Comparison of ENCODE assay signal across 22 mouse cellular contexts in the genomic region with DNA sequence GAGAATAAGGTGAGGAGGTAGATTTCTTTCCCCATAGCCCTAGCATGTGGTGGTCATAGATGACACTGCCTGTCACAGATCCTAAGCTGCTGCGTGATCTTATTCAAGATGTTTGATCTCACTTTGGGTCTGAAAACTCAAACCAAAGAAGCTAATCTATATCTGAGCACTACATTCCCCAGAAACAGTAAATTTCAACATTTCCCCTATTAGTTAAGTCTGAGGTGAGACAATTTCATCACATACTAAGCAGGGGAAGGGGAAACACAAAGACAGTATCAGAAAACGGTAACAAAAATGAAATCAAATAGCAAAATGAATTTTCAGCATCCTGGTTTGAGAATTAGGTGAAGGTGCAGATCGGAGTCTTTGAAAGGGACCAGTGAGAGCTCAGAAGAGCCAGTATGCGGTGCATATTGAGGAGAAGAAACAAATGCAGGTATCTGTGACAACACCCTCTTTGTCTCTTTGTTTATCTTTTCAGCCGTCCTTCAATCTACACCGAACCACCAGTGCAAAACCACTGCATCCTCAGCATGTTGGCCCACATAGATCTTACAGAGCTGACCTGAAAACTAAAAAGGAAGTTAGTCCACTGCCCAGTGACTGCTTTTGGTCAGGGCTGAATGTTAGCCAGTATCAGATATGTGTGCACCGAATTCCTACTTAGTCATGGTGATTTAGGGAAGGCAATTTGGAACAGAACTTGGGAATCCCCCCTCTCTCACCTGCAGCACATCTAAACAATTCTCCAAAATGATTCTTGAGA.
"Had no signal": no experiment of that assay in that cellular context is flagged by ENCODE, and none has a peak within 500 bp of the region (broad histone marks: within the 10 kb centered on the region; RNA-seq: fewer than 3 reads in every experiment).

No protein-coding gene starts in this region.

- H3K4me3 ChIP-seq: liver, embryonic 13.5 days; liver, embryonic 15.5 days; lung, embryonic 15.5 days; megakaryocyte, embryonic 14.5 days; midbrain, embryonic 13.5 days; midbrain, embryonic 15.5 days; neural tube, embryonic 13.5 days; neural tube, embryonic 15.5 days had no signal

- H3K27me3 ChIP-seq: liver, embryonic 13.5 days; liver, embryonic 15.5 days; lung, embryonic 15.5 days; midbrain, embryonic 13.5 days; midbrain, embryonic 15.5 days; neural tube, embryonic 13.5 days; neural tube, embryonic 15.5 days had no signal

- H3K36me3 ChIP-seq: liver, embryonic 13.5 days; liver, embryonic 15.5 days; lung, embryonic 15.5 days; midbrain, embryonic 13.5 days; midbrain, embryonic 15.5 days; neural tube, embryonic 13.5 days; neural tube, embryonic 15.5 days had no signal

- DNase-seq: liver, embryonic 13.5 days; liver, postnatal 0 days; lung, adult 2 months; lung, postnatal 14 days; lung, postnatal 36 days; retina, postnatal 1 day; right cerebral cortex, adult 18-20 months; right cerebral cortex, postnatal 25 days; right cerebral cortex, postnatal 4 days; spleen, adult 18-20 months; thymus, adult 18-20 months; thymus, postnatal 14 days; thymus, postnatal 36 days had no signal

- H3K4me1 ChIP-seq: liver, embryonic 13.5 days; liver, embryonic 15.5 days; megakaryocyte, embryonic 14.5 days; neural tube, embryonic 15.5 days had no signal

- H3K27ac ChIP-seq: liver, embryonic 13.5 days; liver, embryonic 15.5 days; lung, embryonic 15.5 days; macrophage; midbrain, embryonic 13.5 days; midbrain, embryonic 15.5 days; neural tube, embryonic 13.5 days; neural tube, embryonic 15.5 days had no signal

- H3K9me3 ChIP-seq: liver, embryonic 13.5 days; liver, embryonic 15.5 days; lung, embryonic 15.5 days; megakaryocyte, embryonic 14.5 days; midbrain, embryonic 13.5 days; midbrain, embryonic 15.5 days; neural tube, embryonic 13.5 days; neural tube, embryonic 15.5 days had no signal

- ATAC-seq: liver, postnatal 0 days; lung, postnatal 0 days; midbrain, embryonic 13.5 days; midbrain, embryonic 15.5 days had no signal
